Mouse (Mus musculus) limb, embryonic 13.5 days (tissue): ENCODE measurements around the gene Fos. TPM values are rescaled to one million over a fixed set of nuclear protein-coding genes. Genes with fewer than 3 reads are reported as not detected.
A peak's percentile ranks its signal among the peaks of the same experiment; 100 is the strongest.

Experiments
- ATAC-seq: fragments of 200-750 bp; cut with Nextera tagmentation; 2 replicates; pipeline ENCODE4 v1.8.0; 2017; ENCODE audit warnings: low read depth, moderate number of reproducible peaks, moderate TSS enrichment; ENCODE audit not compliant: low FRiP score
- H3K27ac ChIP-seq: fragments of 300-500 bp; sonication (generic); 2 replicates; pipeline ENCODE4 v1.5.1; 2015; ENCODE audit warnings: inconsistent platforms, mild to moderate bottlenecking, moderate library complexity
- H3K27me3 ChIP-seq: fragments of 300-500 bp; sonication (generic); 2 replicates; pipeline ENCODE4 v1.6.1; 2015; ENCODE audit warnings: mild to moderate bottlenecking, inconsistent platforms
- H3K36me3 ChIP-seq: fragments of 300-500 bp; sonication (generic); 2 replicates; pipeline ENCODE4 v1.6.1; 2015; ENCODE audit warnings: inconsistent platforms, mild to moderate bottlenecking, moderate library complexity
- H3K4me1 ChIP-seq: fragments of 300-500 bp; sonication (generic); 2 replicates; pipeline ENCODE4 v1.6.1; 2015; ENCODE audit warnings: inconsistent platforms
- H3K4me2 ChIP-seq: fragments of 300-500 bp; sonication (generic); replicated peaks from 2 replicates; pipeline ENCODE4 v1.6.1; 2015; ENCODE audit warnings: inconsistent platforms, mild to moderate bottlenecking, moderate library complexity
- H3K4me3 ChIP-seq: fragments of 300-500 bp; sonication (generic); 2 replicates; pipeline ENCODE4 v1.5.1; 2015; ENCODE audit warnings: moderate library complexity, mild to moderate bottlenecking, inconsistent platforms
- H3K9ac ChIP-seq: fragments of 300-500 bp; sonication (generic); 2 replicates; pipeline ENCODE4 v1.6.1; 2015; ENCODE audit warnings: mild to moderate bottlenecking, inconsistent platforms
- H3K9me3 ChIP-seq: fragments of 300-500 bp; sonication (generic); 2 replicates; pipeline ENCODE4 v1.6.1; 2016; ENCODE audit warnings: inconsistent platforms
- WGBS: fragments of 180-500 bp; shearing (Covaris S2); methylation state at CpG from one replicate; pipeline ENCODE4 v1.1.7; 2015; 5-methylcytosine and 5-hydroxymethylcytosine counted together
- polyA plus RNA-seq: library from polyadenylated mRNA; unstranded; fragments of >200 nt; fragmentation: Nextera tagmentation; extraction: Ambion mirVana; gene quantifications from 2 replicates; pipeline ENCODE4 v1.2.1, GENCODE M21; 2015

The Fos gene
- polyA plus RNA-seq = 6.1 and 7.2 TPM in 2 replicates

- under 1% methylated on average over 55 of the region's 56 CpGs for WGBS
- Histone ChIP-seq H3K4me3 (peak within 1 kb of the TSS; percentile 60), H3K9ac (peak within 1 kb of the TSS; percentile 72), H3K27me3 (peaks cover 34% of the 10 kb centered on the region), H3K4me1 (peaks cover 43% of the 10 kb centered on the region), H3K27ac (peak within 1 kb of the TSS; percentile 49), H3K4me2 (peak within 1 kb of the TSS; percentile 99), H3K36me3 (0 out of 2 replicates have a peak, but pooled peaks cover 4% of the 10 kb centered on the region), H3K9me3 (no peaks in the 10 kb centered on the region)
- ATAC-seq = peak; percentile 93
These were observed at the start of gene Fos for GRCm38 (mm10) chr12:85473481-85474297. TSS of gene Fos (plus strand) at chr12:85473890.

DNA sequence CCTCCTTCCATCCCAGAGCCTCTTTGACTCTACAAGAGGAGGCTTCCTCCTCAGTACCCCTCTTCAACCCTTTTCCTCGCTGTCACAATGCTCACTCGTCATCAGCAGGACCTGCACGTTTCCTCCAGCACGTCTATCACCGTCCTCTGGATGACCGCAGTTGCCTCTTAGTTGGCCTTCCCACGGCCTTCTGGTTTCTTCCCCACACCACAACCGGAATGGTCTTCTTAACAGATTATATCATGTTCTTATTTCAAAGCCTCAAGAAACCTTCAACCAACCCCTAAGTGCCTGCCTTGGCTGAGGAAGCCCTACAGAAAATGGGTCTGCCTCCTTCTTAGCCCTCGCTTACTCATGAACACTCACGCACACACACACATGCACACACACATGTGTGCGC is 48.0 kb upstream of the Fos start:
- H3K27ac ChIP-seq = no peak overlapping the region
- 87% methylated on average over 11 of the region's 11 CpGs for WGBS
- H3K36me3 ChIP-seq = no peaks in the 10 kb centered on the region
- ATAC-seq = no peak
- no peak overlapping the region for H3K4me2 ChIP-seq
- H3K27me3 ChIP-seq = no peaks in the 10 kb centered on the region
- no peak overlapping the region for H3K4me3 ChIP-seq
- H3K9me3 ChIP-seq = no peaks in the 10 kb centered on the region
- peaks cover 12% of the 10 kb centered on the region for H3K4me1 ChIP-seq
- no peak overlapping the region for H3K9ac ChIP-seq

DNA sequence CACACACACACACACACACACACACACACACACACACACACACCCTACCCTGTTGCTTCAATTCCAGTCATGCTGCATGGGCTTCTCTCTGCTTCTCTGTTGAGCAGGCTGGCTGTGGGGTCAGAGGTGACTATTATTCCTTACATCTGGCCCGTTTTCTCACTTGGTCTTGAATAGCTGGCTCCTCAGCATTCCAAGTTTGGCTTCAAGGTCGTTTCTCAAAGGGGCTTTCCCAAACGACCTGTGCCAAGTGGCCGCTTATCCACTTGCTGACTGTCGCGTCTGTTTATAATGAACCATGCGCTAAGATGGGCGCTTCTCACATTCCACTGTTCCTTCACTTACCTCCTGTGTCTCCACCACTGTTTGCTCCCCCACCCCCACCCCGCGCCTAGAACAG is 47.6 kb upstream of the Fos start:
- Histone ChIP-seq H3K9ac (no peak overlapping the region), H3K27me3 (no peaks in the 10 kb centered on the region), H3K4me1 (peaks cover 12% of the 10 kb centered on the region), H3K4me3 (no peak overlapping the region), H3K4me2 (no peak overlapping the region), H3K9me3 (no peaks in the 10 kb centered on the region), H3K36me3 (no peaks in the 10 kb centered on the region), H3K27ac (no peak overlapping the region)
- no peak for ATAC-seq
- 36% methylated on average over 10 of the region's 10 CpGs for WGBS

GRCm38 (mm10) chr12:85427802-85428201 is 45.9 kb upstream of the Fos start:
- Histone ChIP-seq H3K4me3 (no peak overlapping the region), H3K9me3 (no peaks in the 10 kb centered on the region), H3K36me3 (no peaks in the 10 kb centered on the region), H3K4me1 (peaks cover 16% of the 10 kb centered on the region), H3K9ac (no peak overlapping the region), H3K27me3 (no peaks in the 10 kb centered on the region), H3K4me2 (no peak overlapping the region), H3K27ac (no peak overlapping the region)
- WGBS = 79% methylated on average over 7 of the region's 7 CpGs
- ATAC-seq = no peak

GRCm38 (mm10) chr12:85429999-85430398 is 43.7 kb upstream of the Fos start:
- H3K4me2 ChIP-seq = no peak overlapping the region
- H3K4me1 ChIP-seq = peaks cover 30% of the 10 kb centered on the region
- no peak for ATAC-seq
- no peak overlapping the region for H3K27ac ChIP-seq
- no peaks in the 10 kb centered on the region for H3K27me3 ChIP-seq
- no peaks in the 10 kb centered on the region for H3K36me3 ChIP-seq
- WGBS = 60% methylated on average over 4 of the region's 4 CpGs
- H3K9ac ChIP-seq = no peak overlapping the region
- H3K9me3 ChIP-seq = no peaks in the 10 kb centered on the region
- no peak overlapping the region for H3K4me3 ChIP-seq

DNA sequence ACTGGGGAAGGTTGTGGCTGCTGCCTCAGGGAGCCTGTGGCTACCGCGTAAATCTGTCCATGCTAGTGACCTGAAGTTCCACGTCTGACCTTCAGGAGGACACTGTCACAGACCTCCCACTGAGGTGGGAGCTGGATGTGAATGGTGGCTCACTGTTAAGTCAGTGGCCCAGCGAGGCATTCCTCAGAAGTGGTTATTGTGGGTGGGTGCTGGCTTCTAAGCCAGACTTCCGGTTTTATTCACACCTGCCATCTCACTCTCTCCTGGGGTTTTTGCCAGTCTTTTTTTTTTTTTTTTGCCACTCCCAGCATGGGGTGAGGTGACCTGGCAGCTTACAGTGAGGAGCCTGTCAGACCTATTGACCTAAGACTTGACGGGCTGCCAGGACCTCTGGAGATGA is 43.3 kb upstream of the Fos start:
- Histone ChIP-seq H3K27me3 (no peaks in the 10 kb centered on the region), H3K4me3 (no peak overlapping the region), H3K9ac (no peak overlapping the region), H3K4me1 (peaks cover 33% of the 10 kb centered on the region), H3K27ac (no peak overlapping the region), H3K9me3 (no peaks in the 10 kb centered on the region), H3K36me3 (no peaks in the 10 kb centered on the region), H3K4me2 (no peak overlapping the region)
- no peak for ATAC-seq
- 17% methylated on average over 6 of the region's 6 CpGs for WGBS

DNA sequence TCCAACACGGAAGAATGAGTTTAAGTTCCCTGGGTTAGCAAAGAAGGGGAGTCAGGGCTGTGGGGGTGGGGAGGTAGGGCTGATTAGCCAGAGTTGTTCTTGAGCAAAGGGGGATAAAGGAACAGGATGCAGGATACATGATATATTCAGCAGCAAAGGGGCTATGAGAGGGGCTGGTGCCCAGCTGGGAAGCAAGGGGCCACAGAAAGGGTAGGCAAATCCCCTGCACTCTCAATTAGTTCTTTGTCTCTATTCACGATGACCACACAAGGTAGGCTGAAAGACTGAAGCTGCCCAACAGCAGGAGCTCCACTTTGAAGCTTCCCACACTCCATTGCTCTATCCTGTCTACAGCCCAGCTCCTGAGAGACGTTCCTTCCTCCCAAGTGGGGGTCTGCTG is 39.8 kb upstream of the Fos start:
- no peaks in the 10 kb centered on the region for H3K27me3 ChIP-seq
- H3K4me3 ChIP-seq = no peak overlapping the region
- WGBS = 17% methylated on average over 3 of the region's 3 CpGs
- H3K9me3 ChIP-seq = no peaks in the 10 kb centered on the region
- H3K36me3 ChIP-seq = no peaks in the 10 kb centered on the region
- no peak for ATAC-seq
- peaks cover 59% of the 10 kb centered on the region for H3K4me1 ChIP-seq
- no peak overlapping the region for H3K4me2 ChIP-seq
- no peak overlapping the region for H3K27ac ChIP-seq
- H3K9ac ChIP-seq = no peak overlapping the region

- Histone ChIP-seq H3K4me1 (peaks cover 59% of the 10 kb centered on the region), H3K36me3 (no peaks in the 10 kb centered on the region), H3K4me3 (no peak overlapping the region), H3K27me3 (no peaks in the 10 kb centered on the region), H3K9ac (no peak overlapping the region), H3K27ac (no peak overlapping the region), H3K4me2 (no peak overlapping the region), H3K9me3 (no peaks in the 10 kb centered on the region)
- ATAC-seq = no peak
- 39% methylated on average over 5 of the region's 5 CpGs for WGBS
These were observed 39.2 kb upstream of the Fos start for GRCm38 (mm10) chr12:85434526-85434925.

- ATAC-seq = peak; percentile 52; the same call in 1 of the 2 replicates
- WGBS = 56% methylated on average over 10 of the region's 10 CpGs
- Histone ChIP-seq H3K36me3 (no peaks in the 10 kb centered on the region), H3K9ac (no peak overlapping the region), H3K4me1 (peaks cover 47% of the 10 kb centered on the region), H3K27ac (peak overlapping the region; percentile 52; the same call in 1 of the 2 replicates), H3K27me3 (no peaks in the 10 kb centered on the region), H3K4me3 (no peak overlapping the region), H3K4me2 (no peak overlapping the region), H3K9me3 (no peaks in the 10 kb centered on the region)
These were observed 37.6 kb upstream of the Fos start for GRCm38 (mm10) chr12:85436021-85436621.

DNA sequence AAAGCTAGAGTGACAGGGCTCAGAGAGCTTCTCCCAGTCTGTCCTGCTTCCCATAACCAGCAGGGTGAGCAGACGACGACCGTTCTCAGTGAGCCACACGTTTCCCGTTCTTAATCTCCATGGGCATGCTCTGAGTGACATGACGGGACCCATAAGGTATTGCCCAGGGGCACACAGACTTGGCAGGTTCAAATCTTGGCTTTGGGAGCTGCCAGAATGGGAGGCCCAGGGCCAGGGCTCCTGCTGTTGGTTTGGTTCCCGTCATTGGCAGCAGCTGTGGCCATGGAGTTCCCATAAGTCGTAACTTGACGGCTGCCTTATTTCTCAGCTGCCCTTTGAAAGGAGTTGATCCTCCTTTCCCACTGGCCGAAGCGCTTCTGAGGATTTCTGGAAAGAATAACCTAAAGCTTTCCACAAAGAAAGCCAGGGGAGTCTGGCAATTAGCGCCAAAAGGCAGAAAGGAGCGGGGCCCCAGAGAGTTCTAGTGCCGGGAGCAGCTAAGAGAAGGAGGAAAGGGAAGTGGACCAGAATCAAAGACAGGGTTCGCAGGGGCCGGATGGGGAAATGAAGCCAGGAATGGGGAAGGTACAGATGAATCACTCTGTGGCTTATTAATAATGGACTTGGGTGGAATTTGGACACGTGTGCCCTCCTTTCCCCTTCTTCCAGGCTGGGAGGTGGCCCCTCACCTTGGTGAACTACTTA is 36.4 kb upstream of the Fos start:
- Histone ChIP-seq H3K27ac (peak overlapping the region; percentile 33; the same call in 1 of the 2 replicates), H3K27me3 (no peaks in the 10 kb centered on the region), H3K4me3 (no peak overlapping the region), H3K9ac (no peak overlapping the region), H3K36me3 (no peaks in the 10 kb centered on the region), H3K9me3 (no peaks in the 10 kb centered on the region), H3K4me1 (peaks cover 43% of the 10 kb centered on the region), H3K4me2 (no peak overlapping the region)
- 0 out of 2 replicates have a peak, but pooled peaks have one; percentile 21 for ATAC-seq
- 40% methylated on average over 17 of the region's 17 CpGs for WGBS

GRCm38 (mm10) chr12:85443456-85443855 is 30.2 kb upstream of the Fos start:
- peaks cover 21% of the 10 kb centered on the region for H3K4me1 ChIP-seq
- H3K27ac ChIP-seq = no peak overlapping the region
- H3K27me3 ChIP-seq = no peaks in the 10 kb centered on the region
- no peaks in the 10 kb centered on the region for H3K36me3 ChIP-seq
- ATAC-seq = no peak
- no peaks in the 10 kb centered on the region; the same call in 1 of the 2 replicates for H3K9me3 ChIP-seq
- H3K4me3 ChIP-seq = no peak overlapping the region
- no peak overlapping the region for H3K9ac ChIP-seq
- H3K4me2 ChIP-seq = no peak overlapping the region
- 83% methylated on average over 1 of the region's 1 CpGs for WGBS

DNA sequence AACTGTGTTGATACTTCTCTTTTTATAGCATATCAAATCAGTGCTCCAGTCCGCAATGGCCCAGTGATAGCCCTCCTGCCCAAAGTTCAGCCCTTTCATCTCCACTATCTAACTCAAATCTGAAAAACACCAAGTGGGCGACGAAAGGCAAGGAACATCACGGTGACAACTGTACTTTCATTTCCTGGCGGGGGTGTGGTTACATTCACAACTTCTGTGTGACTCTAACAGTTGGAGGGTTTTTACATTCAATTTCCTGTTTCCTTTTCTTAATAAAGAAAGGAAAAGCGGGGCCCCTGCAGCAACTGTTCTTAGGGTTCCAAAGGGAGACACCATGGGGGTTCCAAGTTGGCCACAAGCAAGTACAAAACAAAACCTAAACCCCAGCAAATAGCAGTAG is 29.0 kb upstream of the Fos start:
- H3K9ac ChIP-seq = no peak overlapping the region
- peaks cover 21% of the 10 kb centered on the region for H3K4me1 ChIP-seq
- H3K9me3 ChIP-seq = no peaks in the 10 kb centered on the region; the same call in 1 of the 2 replicates
- 47% methylated on average over 6 of the region's 6 CpGs for WGBS
- no peak overlapping the region; the same call in 1 of the 2 replicates for H3K4me2 ChIP-seq
- no peaks in the 10 kb centered on the region for H3K36me3 ChIP-seq
- no peaks in the 10 kb centered on the region for H3K27me3 ChIP-seq
- no peak for ATAC-seq
- no peak overlapping the region for H3K27ac ChIP-seq
- no peak overlapping the region for H3K4me3 ChIP-seq
